Mouse (Mus musculus): Measurements from ENCODE around the gene Gpr150. TPM values are rescaled to one million over a fixed set of nuclear protein-coding genes. Genes with fewer than 3 reads are reported as not detected.

The Gpr150 gene
- not detected for polyA plus RNA-seq (2012; fragmentation: generic; extraction: Trizol)
- long read RNA-seq, experiment 1 = 0 reads
- long read RNA-seq, experiment 2 = 0 reads

DNA sequence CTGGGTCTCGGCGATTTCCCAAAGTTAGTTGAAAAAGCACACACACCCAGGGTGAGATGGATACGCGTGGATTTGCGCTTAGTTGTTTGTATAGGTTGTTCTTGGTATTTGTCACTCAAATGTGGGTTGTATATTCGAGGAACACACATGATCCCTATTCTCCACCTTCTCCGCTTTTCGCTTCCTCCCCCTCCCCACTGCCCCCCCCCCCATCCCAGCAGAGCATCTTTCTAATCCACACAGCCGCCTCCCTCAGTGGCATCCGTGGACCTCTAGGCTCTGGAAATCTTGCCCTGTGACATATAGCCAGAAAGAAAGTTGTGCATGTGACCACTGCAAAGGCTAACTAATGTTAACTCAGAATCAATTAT, at the start of gene Gpr150:
Gpr150 (minus strand) TSS at position 101 of the 371 bp plus-strand sequence.
- Histone ChIP-seq H3ac (ENCODE audit: control insufficient read depth, insufficient read length, low read depth) (no peak within 1 kb of the TSS), H3K79me2 (ENCODE audit: control insufficient read depth, insufficient read depth) (no peaks in the 10 kb centered on the region), H3K36me3 (ENCODE audit: control insufficient read depth, insufficient read depth) (no peaks in the 10 kb centered on the region), H3K79me3 (ENCODE audit: low read depth) (no peaks in the 10 kb centered on the region), H3K27me3 (ENCODE audit: control insufficient read depth, insufficient read depth, insufficient read length) (peaks cover 6% of the 10 kb centered on the region), H3K4me3 (ENCODE audit: insufficient read depth, poor library complexity, severe bottlenecking) (no peak within 1 kb of the TSS)
- TF ChIP-seq MYOG (IDR thresholded peaks at IDR 0.05; ENCODE audit: control insufficient read depth, extremely low read depth, insufficient read length) (no peak), CTCF (IDR thresholded peaks at IDR 0.05; ENCODE audit: control insufficient read depth, insufficient read depth, insufficient read length) (no peak), MYOD1 (IDR thresholded peaks at IDR 0.05; ENCODE audit: control insufficient read depth, insufficient read length, low read depth) (no peak), MAX (IDR thresholded peaks at IDR 0.05) (no peak), USF1 (IDR thresholded peaks at IDR 0.05; ENCODE audit: low read depth) (no peak), CEBPB (IDR thresholded peaks at IDR 0.05; ENCODE audit: low read depth) (no peak), FOSL1 (IDR thresholded peaks at IDR 0.05; ENCODE audit: insufficient read depth, low read length, poor library complexity, severe bottlenecking) (no peak)

GRCm38 (mm10) chr13:76101989-76102388, 45.2 kb upstream of the Gpr150 start:
- no peak overlapping the region for H3ac ChIP-seq (ENCODE audit: control insufficient read depth, insufficient read length, low read depth)
- no peaks in the 10 kb centered on the region for H3K27me3 ChIP-seq (ENCODE audit: control insufficient read depth, insufficient read depth, insufficient read length)
- peaks cover 52% of the 10 kb centered on the region for H3K79me2 ChIP-seq (ENCODE audit: control insufficient read depth, insufficient read depth)
- H3K79me3 ChIP-seq (ENCODE audit: low read depth) = peaks cover 20% of the 10 kb centered on the region
- no peak overlapping the region for H3K4me3 ChIP-seq (ENCODE audit: insufficient read depth, poor library complexity, severe bottlenecking)
- TF ChIP-seq CTCF (IDR thresholded peaks at IDR 0.05; ENCODE audit: control insufficient read depth, insufficient read depth, insufficient read length) (no peak), CEBPB (IDR thresholded peaks at IDR 0.05; ENCODE audit: low read depth) (peak; percentile 85)
- H3K36me3 ChIP-seq (ENCODE audit: control insufficient read depth, insufficient read depth) = peaks cover 9% of the 10 kb centered on the region

GRCm38 (mm10) chr13:76098493-76099303, 41.9 kb upstream of the Gpr150 start, which contains the start of the genes Arsk and Ttc37:
TSS of gene Arsk (minus strand) at chr13:76098660.
TSS of gene Ttc37 (plus strand) at chr13:76098734.
- Histone ChIP-seq H3K36me3 (ENCODE audit: control insufficient read depth, insufficient read depth) (peaks cover 5% of the 10 kb centered on the region), H3K4me3 (ENCODE audit: insufficient read depth, poor library complexity, severe bottlenecking) (peak within 1 kb of the TSS; percentile 86), H3ac (ENCODE audit: control insufficient read depth, insufficient read length, low read depth) (peak within 1 kb of the TSS; percentile 88), H3K79me2 (ENCODE audit: control insufficient read depth, insufficient read depth) (peaks cover 48% of the 10 kb centered on the region), H3K79me3 (ENCODE audit: low read depth) (peaks cover 19% of the 10 kb centered on the region), H3K27me3 (ENCODE audit: control insufficient read depth, insufficient read depth, insufficient read length) (no peaks in the 10 kb centered on the region)
- TF ChIP-seq FOSL1 (IDR thresholded peaks at IDR 0.05; ENCODE audit: insufficient read depth, low read length, poor library complexity, severe bottlenecking) (no peak), MAX (IDR thresholded peaks at IDR 0.05) (peak; percentile 75)

DNA sequence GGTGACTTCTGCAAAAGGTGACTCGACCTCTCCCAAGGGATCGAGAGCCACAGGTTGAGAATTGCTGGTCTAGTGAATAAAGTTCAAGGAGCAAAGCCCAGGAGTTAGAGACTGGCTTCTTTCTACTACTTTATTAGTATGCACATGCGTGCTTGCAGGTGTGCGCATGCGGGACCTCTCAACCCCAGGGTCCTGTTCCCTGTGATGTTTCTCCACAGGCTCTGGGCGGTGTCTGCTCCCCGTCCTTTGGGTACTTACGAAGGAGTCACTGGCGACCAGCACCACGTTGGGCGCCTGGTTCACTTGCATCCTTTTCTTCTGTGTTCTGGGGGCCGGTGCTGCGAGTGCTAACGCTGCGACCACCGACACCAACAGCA, 41.3 kb upstream of the Gpr150 start:
- peaks cover 18% of the 10 kb centered on the region for H3K79me3 ChIP-seq (ENCODE audit: low read depth)
- TF ChIP-seq MYOG (IDR thresholded peaks at IDR 0.05; ENCODE audit: control insufficient read depth, extremely low read depth, insufficient read length) = no peak
- TF ChIP-seq CEBPB (IDR thresholded peaks at IDR 0.05; ENCODE audit: low read depth) = no peak
- TF ChIP-seq FOSL1 (IDR thresholded peaks at IDR 0.05; ENCODE audit: insufficient read depth, low read length, poor library complexity, severe bottlenecking) = no peak
- no peak for TF ChIP-seq MYOD1 (IDR thresholded peaks at IDR 0.05; ENCODE audit: control insufficient read depth, insufficient read length, low read depth)
- no peak for TF ChIP-seq MAX (IDR thresholded peaks at IDR 0.05)
- TF ChIP-seq USF1 (IDR thresholded peaks at IDR 0.05; ENCODE audit: low read depth) = no peak
- TF ChIP-seq CTCF (IDR thresholded peaks at IDR 0.05; ENCODE audit: control insufficient read depth, insufficient read depth, insufficient read length) = no peak

DNA sequence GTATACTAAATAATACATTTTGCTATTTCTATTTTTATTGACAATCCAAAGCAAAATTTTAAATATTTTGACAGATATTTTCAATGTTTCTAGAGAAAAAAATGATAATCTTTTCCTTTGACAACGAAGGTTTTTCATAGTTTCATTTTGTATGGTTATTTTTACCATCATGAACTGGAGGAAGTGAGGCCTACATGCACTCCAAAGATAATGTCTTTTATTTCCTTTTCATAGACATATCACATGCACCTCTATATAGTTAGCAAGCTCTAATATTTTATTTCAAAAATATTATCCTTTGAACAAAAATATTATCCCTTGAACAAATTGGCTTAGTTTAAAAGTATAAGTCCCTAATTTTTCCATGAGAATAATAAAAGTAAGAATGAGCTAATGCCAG, 17.5 kb upstream of the Gpr150 start:
- no peak for TF ChIP-seq MYOG (IDR thresholded peaks at IDR 0.05; ENCODE audit: control insufficient read depth, extremely low read depth, insufficient read length)
- no peak for TF ChIP-seq CEBPB (IDR thresholded peaks at IDR 0.05; ENCODE audit: low read depth)
- H3K4me3 ChIP-seq (ENCODE audit: insufficient read depth, poor library complexity, severe bottlenecking) = no peak overlapping the region
- no peaks in the 10 kb centered on the region for H3K36me3 ChIP-seq (ENCODE audit: control insufficient read depth, insufficient read depth)
- H3K27me3 ChIP-seq (ENCODE audit: control insufficient read depth, insufficient read depth, insufficient read length) = no peaks in the 10 kb centered on the region
- H3K79me3 ChIP-seq (ENCODE audit: low read depth) = no peaks in the 10 kb centered on the region
- no peak overlapping the region for H3ac ChIP-seq (ENCODE audit: control insufficient read depth, insufficient read length, low read depth)
- H3K79me2 ChIP-seq (ENCODE audit: control insufficient read depth, insufficient read depth) = no peaks in the 10 kb centered on the region

More for the DNA sequence above, 41.3 kb upstream of the Gpr150 start:
- Histone ChIP-seq H3K36me3 (ENCODE audit: control insufficient read depth, insufficient read depth) (peaks cover 5% of the 10 kb centered on the region), H3ac (ENCODE audit: control insufficient read depth, insufficient read length, low read depth) (peak overlapping the region; percentile 67), H3K27me3 (ENCODE audit: control insufficient read depth, insufficient read depth, insufficient read length) (no peaks in the 10 kb centered on the region), H3K4me3 (ENCODE audit: insufficient read depth, poor library complexity, severe bottlenecking) (peak overlapping the region; percentile 86), H3K79me2 (ENCODE audit: control insufficient read depth, insufficient read depth) (peaks cover 43% of the 10 kb centered on the region)

DNA sequence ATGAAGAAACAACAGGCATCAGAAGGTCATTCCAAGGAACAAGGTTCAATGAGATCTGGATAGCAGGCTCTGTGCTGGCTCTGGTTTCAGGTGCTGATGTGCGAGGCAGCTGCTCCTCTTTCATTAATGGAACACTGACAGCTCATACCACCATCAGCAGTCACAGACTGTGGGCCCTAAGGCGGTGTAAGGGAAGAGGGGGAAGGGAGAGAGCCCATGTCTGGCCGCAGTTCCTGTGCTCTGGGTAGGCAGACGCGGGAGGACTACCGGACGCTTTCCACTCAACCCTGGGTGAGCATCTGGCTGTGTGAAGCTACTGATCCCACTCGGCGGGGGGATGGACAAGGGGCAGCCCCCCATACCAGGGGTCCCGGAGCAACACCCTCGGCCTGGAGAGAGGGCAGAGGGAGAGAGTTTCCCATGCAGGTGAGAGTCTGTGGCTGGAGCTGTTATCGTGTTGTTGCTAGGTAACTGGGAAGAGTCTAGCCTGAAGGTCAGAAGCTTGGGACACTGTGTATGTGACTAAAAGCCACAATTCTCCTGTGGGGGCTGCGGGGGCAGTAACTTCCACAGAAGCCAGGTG, 7.7 kb upstream of the Gpr150 start:
- H3K79me2 ChIP-seq (ENCODE audit: control insufficient read depth, insufficient read depth) = no peaks in the 10 kb centered on the region
- peaks cover 7% of the 10 kb centered on the region for H3K36me3 ChIP-seq (ENCODE audit: control insufficient read depth, insufficient read depth)
- TF ChIP-seq CTCF (IDR thresholded peaks at IDR 0.05; ENCODE audit: control insufficient read depth, insufficient read depth, insufficient read length) (no peak), FOSL1 (IDR thresholded peaks at IDR 0.05; ENCODE audit: insufficient read depth, low read length, poor library complexity, severe bottlenecking) (no peak), MAX (IDR thresholded peaks at IDR 0.05) (no peak), USF1 (IDR thresholded peaks at IDR 0.05; ENCODE audit: low read depth) (no peak)
- H3K4me3 ChIP-seq (ENCODE audit: insufficient read depth, poor library complexity, severe bottlenecking) = no peak overlapping the region
- no peaks in the 10 kb centered on the region for H3K27me3 ChIP-seq (ENCODE audit: control insufficient read depth, insufficient read depth, insufficient read length)
- no peak overlapping the region for H3ac ChIP-seq (ENCODE audit: control insufficient read depth, insufficient read length, low read depth)
- H3K79me3 ChIP-seq (ENCODE audit: low read depth) = no peaks in the 10 kb centered on the region
